Mouse (Mus musculus) stomach, embryonic 14.5 days (tissue): ENCODE measurements at regions not wholly inside any gene's neighbourhood (a gene's known extent, or its start where the extent isn't known, plus 50 kb on each side); places are given as distances from the start of the nearest gene placed in this dataset.

Source experiments
- ATAC-seq: fragments of 200-750 bp; cut with Nextera tagmentation; 2 replicates; pipeline ENCODE4 v1.8.0; 2017; ENCODE audit warnings: low read depth, moderate TSS enrichment; ENCODE audit not compliant: insufficient number of reproducible peaks, insufficient read depth, low FRiP score
- H3K27ac ChIP-seq: fragments of 300-500 bp; sonication (generic); 2 replicates; pipeline ENCODE4 v1.5.1; 2014; ENCODE audit warnings: mild to moderate bottlenecking, low read length, moderate library complexity, mixed read lengths
- H3K27me3 ChIP-seq: fragments of 300-500 bp; sonication (generic); 2 replicates; pipeline ENCODE4 v1.6.1; 2014; ENCODE audit warnings: low read length, control low read depth, mixed read lengths; ENCODE audit not compliant: control insufficient read depth, insufficient read depth
- H3K36me3 ChIP-seq: fragments of 300-500 bp; sonication (generic); 2 replicates; pipeline ENCODE4 v1.6.1; 2014; ENCODE audit warnings: mild to moderate bottlenecking, control low read depth, low read length, moderate library complexity, mixed read lengths; ENCODE audit not compliant: control insufficient read depth, insufficient read depth
- H3K4me1 ChIP-seq: fragments of 300-500 bp; sonication (generic); 2 replicates; pipeline ENCODE4 v1.6.1; 2014; ENCODE audit warnings: low read length, control low read depth, mixed read lengths; ENCODE audit not compliant: control insufficient read depth, insufficient read depth
- H3K4me2 ChIP-seq: fragments of 300-500 bp; sonication (generic); replicated peaks from 2 replicates; pipeline ENCODE4 v1.6.1; 2014; ENCODE audit warnings: low read depth, low read length, control low read depth
- H3K4me3 ChIP-seq: fragments of 300-500 bp; sonication (generic); 2 replicates; pipeline ENCODE4 v1.5.1; 2014; ENCODE audit warnings: low read depth, low read length, control low read depth
- H3K9ac ChIP-seq: fragments of 300-500 bp; sonication (generic); replicated peaks from 2 replicates; pipeline ENCODE4 v1.6.1; 2014; ENCODE audit warnings: low read depth, mild to moderate bottlenecking, control low read depth, low read length, moderate library complexity, mixed read lengths
- H3K9me3 ChIP-seq: fragments of 300-500 bp; sonication (generic); 2 replicates; pipeline ENCODE4 v1.6.1; 2016; ENCODE audit warnings: low read depth, low read length, control low read depth; ENCODE audit not compliant: control insufficient read depth
- whole genome bisulfite sequencing: fragments of 180-500 bp; shearing (Covaris S2); extraction: QIAGEN DNeasy Blood & Tissue Kit; methylation state at CpG from one replicate; pipeline ENCODE4 v1.1.7; 2014; 5-methylcytosine and 5-hydroxymethylcytosine counted together

- ATAC-seq, result no peak
- Histone ChIP-seq H3K4me2 (no peak overlapping the region), H3K36me3 (no peaks in the 10 kb centered on the region), H3K4me3 (no peak overlapping the region), H3K27me3 (no peaks in the 10 kb centered on the region), H3K27ac (no peak overlapping the region), H3K9me3 (no peaks in the 10 kb centered on the region), H3K4me1 (no peaks in the 10 kb centered on the region), H3K9ac (no peak overlapping the region)
- 55% methylated on average over 5 of the region's 5 CpGs for WGBS
These were observed 60.2 kb downstream of the Scg2 start for GRCm38 (mm10) chr1:79379736-79380135.

GRCm38 (mm10) chr1:79374811-79375210 is 65.1 kb downstream of the Scg2 start:
- Histone ChIP-seq H3K9me3 (no peaks in the 10 kb centered on the region), H3K9ac (no peak overlapping the region), H3K36me3 (no peaks in the 10 kb centered on the region), H3K27ac (no peak overlapping the region), H3K4me2 (no peak overlapping the region), H3K4me1 (no peaks in the 10 kb centered on the region), H3K4me3 (no peak overlapping the region), H3K27me3 (no peaks in the 10 kb centered on the region)
- no peak for ATAC-seq
- 31% methylated on average over 3 of the region's 3 CpGs for WGBS

- no peaks in the 10 kb centered on the region for H3K4me1 ChIP-seq
- no peak overlapping the region for H3K4me2 ChIP-seq
- H3K9me3 ChIP-seq, result no peaks in the 10 kb centered on the region
- H3K36me3 ChIP-seq, result no peaks in the 10 kb centered on the region
- WGBS, result 81% methylated on average over 2 of the region's 2 CpGs
- no peak overlapping the region for H3K27ac ChIP-seq
- H3K9ac ChIP-seq, result no peak overlapping the region
- H3K4me3 ChIP-seq, result no peak overlapping the region
- no peaks in the 10 kb centered on the region for H3K27me3 ChIP-seq
- no peak for ATAC-seq
These were observed 82.5 kb downstream of the Scg2 start for GRCm38 (mm10) chr1:79357291-79358045.

GRCm38 (mm10) chr1:79346511-79346910 is 93.4 kb downstream of the Scg2 start:
- H3K27me3 ChIP-seq, result no peaks in the 10 kb centered on the region
- 64% methylated on average over 3 of the region's 3 CpGs for whole genome bisulfite sequencing
- H3K4me2 ChIP-seq, result no peak overlapping the region
- no peaks in the 10 kb centered on the region for H3K4me1 ChIP-seq
- H3K9me3 ChIP-seq, result no peaks in the 10 kb centered on the region
- ATAC-seq, result no peak
- no peaks in the 10 kb centered on the region for H3K36me3 ChIP-seq
- no peak overlapping the region for H3K27ac ChIP-seq
- H3K9ac ChIP-seq, result no peak overlapping the region
- no peak overlapping the region for H3K4me3 ChIP-seq

- Histone ChIP-seq H3K27me3 (no peaks in the 10 kb centered on the region), H3K9me3 (no peaks in the 10 kb centered on the region), H3K36me3 (no peaks in the 10 kb centered on the region), H3K27ac (no peak overlapping the region), H3K4me2 (no peak overlapping the region), H3K4me1 (no peaks in the 10 kb centered on the region), H3K4me3 (no peak overlapping the region), H3K9ac (no peak overlapping the region)
- WGBS, result 78% methylated on average over 7 of the region's 7 CpGs
- ATAC-seq, result no peak
These were observed 104.3 kb downstream of the Scg2 start for GRCm38 (mm10) chr1:79335480-79336114.

- WGBS, result 78% methylated on average over 5 of the region's 5 CpGs
These were observed 122.7 kb downstream of the Scg2 start for GRCm38 (mm10) chr1:79317194-79317593.

GRCm38 (mm10) chr1:79314774-79315173 is 125.1 kb downstream of the Scg2 start:
- WGBS, result 27% methylated on average over 3 of the region's 3 CpGs
- Histone ChIP-seq H3K4me1 (0 out of 2 replicates have a peak, but pooled peaks cover 3% of the 10 kb centered on the region), H3K27ac (no peak overlapping the region), H3K9ac (no peak overlapping the region), H3K27me3 (no peaks in the 10 kb centered on the region), H3K4me3 (no peak overlapping the region), H3K36me3 (no peaks in the 10 kb centered on the region), H3K4me2 (no peak overlapping the region), H3K9me3 (no peaks in the 10 kb centered on the region)
- peak; percentile 37; the same call in 1 of the 2 replicates for ATAC-seq

More at GRCm38 (mm10) chr1:79317194-79317593, 122.7 kb downstream of the Scg2 start:
- Histone ChIP-seq H3K36me3 (no peaks in the 10 kb centered on the region), H3K9me3 (no peaks in the 10 kb centered on the region), H3K27me3 (no peaks in the 10 kb centered on the region), H3K4me1 (0 out of 2 replicates have a peak, but pooled peaks cover 3% of the 10 kb centered on the region), H3K27ac (no peak overlapping the region), H3K4me3 (no peak overlapping the region), H3K9ac (no peak overlapping the region), H3K4me2 (no peak overlapping the region)
- no peak for ATAC-seq

GRCm38 (mm10) chr1:79312153-79312552 is 127.8 kb downstream of the Scg2 start:
- Histone ChIP-seq H3K9me3 (no peaks in the 10 kb centered on the region), H3K36me3 (no peaks in the 10 kb centered on the region), H3K4me3 (no peak overlapping the region), H3K9ac (no peak overlapping the region), H3K4me2 (no peak overlapping the region), H3K27me3 (no peaks in the 10 kb centered on the region), H3K4me1 (0 out of 2 replicates have a peak, but pooled peaks cover 3% of the 10 kb centered on the region), H3K27ac (no peak overlapping the region)
- WGBS, result 76% methylated on average over 5 of the region's 5 CpGs
- no peak for ATAC-seq
